Mouse (Mus musculus) layer of hippocampus, adult 9-10 months (tissue): ENCODE results near the gene Osbpl8.
"Not testable (repeated sequence)": the region's sequence is repeated elsewhere in the genome, so short reads cannot be mapped to it uniquely, and the experiment has no call there.

Experiments
- DNase-seq: peaks from one replicate; pipeline ENCODE4 v3.0.0; 2022; ENCODE audit warnings: low spot score

Gene Osbpl8

GRCm38 (mm10) chr10:111185574-111186269, 21.2 kb downstream of the Osbpl8 start:
- no peak for DNase-seq

DNA sequence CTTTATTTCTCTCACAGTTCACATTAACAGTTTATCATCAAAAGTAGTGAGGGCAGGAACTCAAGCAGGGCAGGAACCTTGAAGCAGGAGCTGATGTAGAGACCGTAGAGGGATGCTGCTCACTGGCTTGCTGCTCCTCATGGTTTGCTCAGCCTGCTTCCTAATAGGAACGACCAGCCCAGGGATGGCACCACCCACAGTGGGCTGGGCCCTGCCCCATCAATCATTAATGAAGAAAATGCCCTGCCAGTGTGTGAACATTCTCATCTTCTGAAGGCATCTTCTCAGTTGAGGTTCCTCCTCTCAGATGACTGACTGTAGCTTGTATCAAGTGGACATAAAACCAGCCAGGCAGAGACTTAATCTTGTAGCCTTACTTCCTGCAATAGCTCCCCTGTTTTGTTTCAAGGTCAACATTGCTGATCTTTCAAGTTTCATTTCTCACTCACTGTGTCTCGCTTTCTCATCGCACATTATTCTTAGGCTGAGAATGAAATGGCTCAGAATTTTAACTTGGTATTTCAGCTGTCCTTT, 24.5 kb downstream of the Osbpl8 start:
- no peak for DNase-seq

DNA sequence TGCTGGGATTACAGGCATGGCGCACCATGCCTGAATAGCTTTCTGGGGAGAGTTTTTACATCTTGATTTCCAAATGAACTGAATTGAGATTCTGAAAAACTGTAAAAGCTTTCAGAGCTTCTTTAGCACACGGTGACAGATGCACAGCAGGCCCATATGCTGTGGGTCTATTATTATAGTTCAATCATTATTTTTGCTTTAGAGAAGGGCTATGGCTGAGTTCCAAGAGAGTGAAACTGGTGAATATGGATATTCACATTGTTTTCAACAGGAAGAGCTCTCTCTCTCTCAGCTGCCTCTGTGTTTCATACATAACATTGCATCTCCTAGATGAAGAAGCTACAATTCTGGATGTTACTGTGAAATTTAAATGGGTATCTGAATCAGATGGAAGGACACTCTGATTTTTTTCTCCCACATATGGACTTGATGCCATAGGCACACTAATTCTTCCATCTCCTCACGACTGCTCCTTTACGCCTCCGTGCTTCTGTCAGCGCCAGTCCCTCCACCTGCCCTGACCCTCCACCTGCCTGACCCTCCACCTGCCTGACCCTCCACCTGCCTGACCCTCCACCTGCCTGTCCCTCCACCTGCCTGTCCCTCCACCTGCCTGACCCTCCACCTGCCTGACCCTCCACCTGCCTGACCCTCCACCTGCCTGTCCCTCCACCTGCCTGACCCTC, 25.7 kb downstream of the Osbpl8 start:
- peak; percentile 68 for DNase-seq

GRCm38 (mm10) chr10:111193536-111193935, 29.0 kb downstream of the Osbpl8 start:
- DNase-seq: no peak

- DNase-seq: no peak
These were observed 31.6 kb downstream of the Osbpl8 start for GRCm38 (mm10) chr10:111196191-111196590.

- not testable (repeated sequence) for DNase-seq
These were observed 34.2 kb downstream of the Osbpl8 start for GRCm38 (mm10) chr10:111198705-111199104.

DNA sequence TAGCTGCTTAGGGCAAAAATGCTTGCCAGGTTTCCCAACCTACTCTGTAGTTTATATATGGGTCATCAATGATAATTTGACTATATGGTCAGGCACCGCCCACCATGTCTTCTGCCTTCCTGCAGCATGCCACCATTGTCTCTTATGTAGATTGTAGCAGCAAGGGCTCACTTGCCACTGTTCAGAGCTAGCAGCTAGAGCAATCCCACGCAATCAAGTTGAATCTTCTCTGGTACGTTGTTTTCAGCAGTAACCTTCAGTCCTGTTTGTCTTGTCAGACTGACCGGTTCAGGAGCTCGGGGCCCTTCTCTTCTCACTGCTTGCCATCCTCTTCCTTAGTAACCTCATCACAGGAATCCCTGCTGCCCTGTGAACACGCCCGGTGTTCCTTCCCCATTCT, 36.6 kb downstream of the Osbpl8 start:
- no peak for DNase-seq

DNA sequence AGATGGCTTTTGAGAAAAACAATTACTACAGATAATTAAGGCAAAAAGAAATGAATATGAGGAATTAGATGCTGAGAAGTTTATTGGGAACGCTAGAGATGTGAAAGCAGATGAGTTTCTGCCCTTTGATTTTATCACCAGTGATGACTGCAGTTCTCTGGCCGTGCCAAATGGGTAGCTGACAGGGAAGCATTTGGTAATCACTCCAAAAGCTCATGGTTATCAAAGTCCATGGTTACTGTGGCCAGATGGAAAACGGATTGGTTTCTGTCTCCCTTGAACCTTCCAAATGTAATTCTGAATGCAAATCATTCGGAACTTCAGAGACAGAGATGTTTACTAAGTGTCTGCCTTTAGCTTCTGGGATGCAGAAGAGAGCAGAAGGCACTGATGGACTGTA, 37.1 kb downstream of the Osbpl8 start:
- no peak for DNase-seq

GRCm38 (mm10) chr10:111204089-111204488, 39.5 kb downstream of the Osbpl8 start:
- no peak for DNase-seq

DNA sequence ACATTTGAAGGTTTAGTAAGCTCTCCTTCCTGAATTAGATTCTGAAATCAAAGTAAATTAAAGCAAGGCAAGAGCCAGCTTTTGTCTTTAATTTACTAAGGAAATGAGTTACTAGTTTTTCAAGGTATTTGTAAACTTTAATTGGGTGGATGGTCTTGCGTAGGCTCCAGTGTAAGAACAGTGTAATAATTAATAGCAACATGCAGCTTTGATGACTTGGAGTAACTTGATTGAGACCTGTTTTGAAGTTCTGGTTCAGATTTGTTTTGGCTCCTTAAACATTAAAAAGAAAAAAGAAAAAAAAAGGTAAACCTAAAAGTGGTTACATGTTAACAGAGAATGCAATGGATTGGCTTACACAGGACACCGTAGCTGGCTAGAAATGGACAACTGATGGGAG, 40.9 kb downstream of the Osbpl8 start:
- DNase-seq: no peak

GRCm38 (mm10) chr10:111207386-111207785, 42.8 kb downstream of the Osbpl8 start:
- no peak for DNase-seq

DNA sequence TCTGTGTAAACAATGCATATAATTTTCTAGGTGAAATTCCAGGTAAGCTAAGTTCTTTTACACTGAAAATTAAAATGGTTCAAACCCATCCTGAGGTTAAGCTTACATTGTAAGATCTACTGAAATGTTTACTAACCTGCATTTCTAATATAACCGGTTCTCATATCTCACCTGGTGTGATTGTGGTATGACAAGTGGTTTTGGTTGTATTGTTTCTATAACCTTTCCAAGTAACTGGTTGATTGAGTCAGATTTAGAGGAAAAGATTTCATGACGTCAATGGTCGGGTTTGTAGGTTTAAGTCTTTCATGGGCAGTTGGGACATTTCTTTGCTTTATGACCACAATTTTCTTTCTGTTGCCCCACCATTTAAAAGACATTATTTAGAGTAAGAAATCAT, 49.5 kb downstream of the Osbpl8 start:
- DNase-seq: no peak

DNA sequence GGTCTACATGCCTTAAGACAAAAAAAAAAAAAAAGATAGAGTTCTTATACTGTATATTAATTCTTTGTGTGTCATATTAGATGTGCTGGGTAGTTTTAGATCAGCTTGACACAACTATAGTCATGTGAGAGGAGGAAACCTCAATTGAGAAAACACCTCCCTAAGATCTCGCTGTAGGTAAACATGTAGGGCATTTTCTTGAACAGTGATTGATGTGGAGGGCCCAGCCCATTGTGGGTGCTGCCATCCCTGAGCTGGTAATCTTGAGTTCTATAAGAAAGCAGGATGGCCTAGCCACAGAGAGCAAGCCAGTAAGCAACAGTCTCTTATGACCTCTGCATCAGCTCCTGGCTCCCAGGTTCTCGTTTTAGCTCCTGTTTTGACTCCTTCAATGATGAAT, 50.1 kb downstream of the Osbpl8 start:
- DNase-seq: no peak

DNA sequence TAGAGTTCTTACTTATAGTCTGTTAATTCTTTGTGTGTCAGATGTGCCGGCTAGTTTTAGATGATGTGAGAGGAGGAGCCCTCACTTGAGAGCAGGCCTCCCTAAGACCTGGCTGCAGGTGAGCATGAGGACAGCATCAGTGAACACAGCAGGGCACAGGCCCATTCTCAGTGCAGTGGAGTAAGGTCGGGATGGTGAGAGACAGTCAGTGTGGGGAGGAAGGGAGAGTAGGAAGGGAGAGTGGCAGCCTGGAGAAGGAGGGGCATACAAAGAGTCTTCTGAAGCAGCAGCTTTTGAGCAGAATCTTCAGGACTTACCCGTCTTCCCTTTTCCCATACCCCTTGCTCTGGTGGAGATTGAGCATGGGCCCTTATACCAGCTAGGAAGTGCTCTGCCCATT, 51.0 kb downstream of the Osbpl8 start:
- no peak for DNase-seq

DNA sequence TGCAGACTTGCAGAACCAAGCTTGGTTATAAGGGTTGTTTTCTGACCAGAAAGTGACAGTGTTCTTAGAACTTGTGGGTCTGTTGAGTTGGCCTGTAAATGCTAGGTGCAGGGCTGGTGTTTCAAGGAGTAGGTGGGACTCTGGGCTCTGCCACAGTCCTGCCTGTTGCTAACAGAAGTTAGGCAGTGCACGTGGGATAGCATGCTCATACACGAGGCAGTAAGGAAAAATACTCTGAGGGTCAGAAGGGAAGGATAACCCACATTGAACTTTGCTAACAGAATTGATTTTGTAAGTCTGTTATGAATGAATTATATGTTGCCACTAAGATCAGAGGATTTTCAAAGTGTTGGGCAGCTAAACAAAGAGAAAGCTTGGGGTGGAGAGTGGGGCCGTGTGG, 51.6 kb downstream of the Osbpl8 start:
- no peak for DNase-seq

DNA sequence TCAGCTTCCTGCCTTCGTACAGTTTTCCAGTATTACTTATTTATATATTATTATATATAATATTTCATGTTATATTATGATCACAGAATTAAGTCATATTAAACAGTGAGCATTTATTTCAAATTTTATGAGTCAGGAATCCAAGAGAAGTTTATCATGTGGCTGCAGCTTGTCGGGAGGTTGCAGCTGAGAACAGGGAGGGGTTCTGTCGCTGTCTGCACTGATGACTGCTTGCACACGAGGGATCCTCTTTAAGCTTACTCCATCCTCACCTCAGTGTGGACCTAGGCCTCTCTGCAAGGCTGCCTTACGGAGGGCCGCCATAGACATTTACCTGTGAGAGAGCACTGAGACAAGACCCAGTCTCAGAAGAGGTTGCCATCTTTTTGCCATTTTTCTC, 58.0 kb downstream of the Osbpl8 start:
- DNase-seq: no peak

- DNase-seq: no peak
These were observed 58.8 kb downstream of the Osbpl8 start for GRCm38 (mm10) chr10:111223218-111223830.

GRCm38 (mm10) chr10:111224696-111225095, 60.1 kb downstream of the Osbpl8 start:
- no peak for DNase-seq

GRCm38 (mm10) chr10:111226508-111226907, 62.0 kb downstream of the Osbpl8 start:
- peak; percentile 90 for DNase-seq

GRCm38 (mm10) chr10:111232237-111232636, 67.7 kb downstream of the Osbpl8 start:
- DNase-seq: not testable (repeated sequence)

GRCm38 (mm10) chr10:111233476-111234130, 69.1 kb downstream of the Osbpl8 start:
- no peak for DNase-seq

GRCm38 (mm10) chr10:111234450-111235288, 70.1 kb downstream of the Osbpl8 start:
- no peak for DNase-seq
